Mouse (Mus musculus) bone marrow macrophage, adult 2 months (primary cell): ENCODE measurements around the gene Fam3b.

Experiments
- CTCF ChIP-seq: IDR thresholded peaks from 2 replicates; pipeline ENCODE4 v1.5.1; 2012; ENCODE audit warnings: low read depth, mild to moderate bottlenecking, low read length, moderate library complexity
- POLR2A ChIP-seq: IDR thresholded peaks from 2 replicates; pipeline ENCODE4 v1.6.1; 2012; ENCODE audit warnings: mild to moderate bottlenecking, low read depth, low read length, borderline replicate concordance

- no peak for TF ChIP-seq POLR2A
- TF ChIP-seq CTCF: no peak
These were observed at the start of gene Fam3b for GRCm38 (mm10) chr16:97514099-97514940.
